Mouse (Mus musculus): ENCODE results near the gene Pcp4l1.

The Pcp4l1 gene

GRCm38 (mm10) chr1:171130971-171131370, 65.1 kb downstream of the Pcp4l1 start:
- DNase-seq, result no peak

- DNase-seq, result peak; percentile 19
Measured at GRCm38 (mm10) chr1:171129251-171129650, 66.8 kb downstream of the Pcp4l1 start.

- DNase-seq, result peak; percentile 37
Measured at GRCm38 (mm10) chr1:171124398-171124797, 71.7 kb downstream of the Pcp4l1 start.
